Mouse (Mus musculus): ENCODE measurements around the gene Dqx1.

- peak; percentile 31; the same call in 1 of the 2 replicates for TF ChIP-seq CTCF (IDR thresholded peaks at IDR 0.05; ENCODE audit: extremely low read depth, insufficient read length, insufficient replicate concordance, low read depth, low read length)
- peak; percentile 31; the same call in 1 of the 2 replicates for TF ChIP-seq POLR2A (IDR thresholded peaks at IDR 0.05; ENCODE audit: low read depth, low read length)
These were observed 44.3 kb downstream of the Dqx1 start for GRCm38 (mm10) chr6:83101688-83102556.

Measured in small intestine, adult 2 months (tissue).